Mouse (Mus musculus) embryonic facial prominence, embryonic 11.5 days (tissue): Measurements from ENCODE around the gene 1700037H04Rik. TPM values are rescaled to one million over a fixed set of nuclear protein-coding genes. Genes with fewer than 3 reads are reported as not detected.

Experiments
- ATAC-seq: fragments of 200-750 bp; cut with Nextera tagmentation; replicated peaks from 2 replicates; pipeline ENCODE4 v1.8.0; 2017; ENCODE audit warnings: low read depth; ENCODE audit not compliant: insufficient number of reproducible peaks, low FRiP score, low TSS enrichment
- DNase-seq: peaks from one replicate; pipeline ENCODE4 v3.0.0-alpha.2; 2015; ENCODE audit warnings: low spot score
- H3K27ac ChIP-seq: fragments of 300-500 bp; sonication (generic); replicated peaks from 2 replicates; pipeline ENCODE4 v1.5.1; 2014; ENCODE audit warnings: mild to moderate bottlenecking, low read depth, low read length, control low read depth
- H3K27me3 ChIP-seq: fragments of 300-500 bp; sonication (generic); 2 replicates; pipeline ENCODE4 v1.6.1; 2014; ENCODE audit warnings: mild to moderate bottlenecking, low read length, moderate library complexity, mixed read lengths; ENCODE audit not compliant: control insufficient read depth, insufficient read depth
- H3K36me3 ChIP-seq: fragments of 300-500 bp; sonication (generic); replicated peaks from 2 replicates; pipeline ENCODE4 v1.6.1; 2014; ENCODE audit warnings: low read depth, mild to moderate bottlenecking, low read length, moderate library complexity, mixed read lengths; ENCODE audit not compliant: control insufficient read depth, insufficient read depth
- H3K4me1 ChIP-seq: fragments of 300-500 bp; sonication (generic); 2 replicates; pipeline ENCODE4 v1.6.1; 2014; ENCODE audit warnings: low read length, mixed read lengths; ENCODE audit not compliant: control insufficient read depth, insufficient read depth
- H3K4me2 ChIP-seq: fragments of 300-500 bp; sonication (generic); 2 replicates; pipeline ENCODE4 v1.6.1; 2014; ENCODE audit warnings: low read depth, mild to moderate bottlenecking, control low read depth, low read length, moderate library complexity
- H3K4me3 ChIP-seq: fragments of 300-500 bp; sonication (generic); 2 replicates; pipeline ENCODE4 v1.5.1; 2014; ENCODE audit warnings: low read depth, low read length, control low read depth
- H3K9ac ChIP-seq: fragments of 300-500 bp; sonication (generic); replicated peaks from 2 replicates; pipeline ENCODE4 v1.6.1; 2014; ENCODE audit warnings: mild to moderate bottlenecking, control low read depth, low read length
- H3K9me3 ChIP-seq: fragments of 300-500 bp; sonication (generic); replicated peaks from 2 replicates; pipeline ENCODE4 v1.6.1; 2016; ENCODE audit warnings: mild to moderate bottlenecking, low read length, inconsistent platforms, mixed read lengths; ENCODE audit not compliant: control insufficient read depth
- WGBS: fragments of 180-500 bp; shearing (Covaris S2); extraction: QIAGEN DNeasy Blood & Tissue Kit; methylation state at CpG from one replicate; pipeline ENCODE4 v1.1.7; 2014; 5-methylcytosine and 5-hydroxymethylcytosine counted together
- polyA plus RNA-seq: library from polyadenylated mRNA; unstranded; fragments of >200 nt; fragmentation: Nextera tagmentation; extraction: Ambion mirVana; gene quantifications from 2 replicates; pipeline ENCODE4 v1.2.1, GENCODE M21; 2014

Gene 1700037H04Rik
- polyA plus RNA-seq, 1 experiment from 2014 or later, result 81.2 TPM

GRCm38 (mm10) chr2:131167984-131168383 is 8.1 kb upstream of the 1700037H04Rik start:
- H3K27ac ChIP-seq, result no peak overlapping the region
- DNase-seq (no peak), ATAC-seq (no peak)
- H3K36me3 ChIP-seq, result no peaks in the 10 kb centered on the region
- H3K4me3 ChIP-seq, result no peak overlapping the region
- no peaks in the 10 kb centered on the region for H3K9me3 ChIP-seq
- peaks cover 19% of the 10 kb centered on the region for H3K27me3 ChIP-seq
- H3K4me2 ChIP-seq, result no peak overlapping the region
- no peaks in the 10 kb centered on the region; the same call in 1 of the 2 replicates for H3K4me1 ChIP-seq
- H3K9ac ChIP-seq, result no peak overlapping the region
- 82% methylated on average over 6 of the region's 6 CpGs for WGBS

GRCm38 (mm10) chr2:131166172-131166571 is 6.3 kb upstream of the 1700037H04Rik start:
- H3K4me2 ChIP-seq, result no peak overlapping the region
- no peak for ATAC-seq
- no peak overlapping the region for H3K27ac ChIP-seq
- no peaks in the 10 kb centered on the region for H3K36me3 ChIP-seq
- no peaks in the 10 kb centered on the region for H3K4me1 ChIP-seq
- H3K9ac ChIP-seq, result no peak overlapping the region
- H3K27me3 ChIP-seq, result peaks cover 1% of the 10 kb centered on the region
- no peak for DNase-seq
- WGBS, result 81% methylated on average over 2 of the region's 2 CpGs
- H3K4me3 ChIP-seq, result no peak overlapping the region
- no peaks in the 10 kb centered on the region for H3K9me3 ChIP-seq

- WGBS, result 69% methylated on average over 7 of the region's 7 CpGs
- no peak overlapping the region for H3K4me2 ChIP-seq
- ATAC-seq, result no peak
Observed at GRCm38 (mm10) chr2:131163924-131164323, 4.0 kb upstream of the 1700037H04Rik start.

GRCm38 (mm10) chr2:131160671-131161111 is 810 bp upstream of the 1700037H04Rik start:
- H3K27me3 ChIP-seq, result no peaks in the 10 kb centered on the region
- no peaks in the 10 kb centered on the region for H3K9me3 ChIP-seq
- H3K4me2 ChIP-seq, result peak overlapping the region; percentile 88
- ATAC-seq, result peak; percentile 15; the same call in 1 of the 2 replicates
- WGBS, result under 1% methylated on average over 17 of the region's 17 CpGs
- H3K4me3 ChIP-seq, result peak overlapping the region; percentile 77
- H3K9ac ChIP-seq, result peak overlapping the region; percentile 86
- peaks cover 3% of the 10 kb centered on the region; the same call in 1 of the 2 replicates for H3K4me1 ChIP-seq
- DNase-seq, result peak; percentile 45
- H3K27ac ChIP-seq, result peak overlapping the region; percentile 82
- no peaks in the 10 kb centered on the region for H3K36me3 ChIP-seq

More at GRCm38 (mm10) chr2:131163924-131164323, 4.0 kb upstream of the 1700037H04Rik start:
- Histone ChIP-seq H3K9ac (no peak overlapping the region), H3K4me3 (no peak overlapping the region), H3K36me3 (no peaks in the 10 kb centered on the region), H3K27me3 (no peaks in the 10 kb centered on the region), H3K9me3 (no peaks in the 10 kb centered on the region), H3K27ac (no peak overlapping the region), H3K4me1 (0 out of 2 replicates have a peak, but pooled peaks cover under 1% of the 10 kb centered on the region)
- no peak for DNase-seq

GRCm38 (mm10) chr2:131159491-131159910 is 380 bp downstream of the 1700037H04Rik start:
- 0% methylated on average over 18 of the region's 18 CpGs for WGBS
- peak overlapping the region; percentile 55 for H3K4me2 ChIP-seq
- H3K36me3 ChIP-seq, result no peaks in the 10 kb centered on the region
- DNase-seq (peak; percentile 48), ATAC-seq (peak; percentile 56)
- H3K27me3 ChIP-seq, result no peaks in the 10 kb centered on the region
- H3K9me3 ChIP-seq, result no peaks in the 10 kb centered on the region
- peaks cover 3% of the 10 kb centered on the region; the same call in 1 of the 2 replicates for H3K4me1 ChIP-seq
- peak overlapping the region; percentile 81 for H3K9ac ChIP-seq
- peak overlapping the region; percentile 56 for H3K27ac ChIP-seq
- H3K4me3 ChIP-seq, result peak overlapping the region; percentile 77

- H3K4me1 ChIP-seq, result peaks cover 3% of the 10 kb centered on the region; the same call in 1 of the 2 replicates
- H3K4me2 ChIP-seq, result no peak overlapping the region
- H3K4me3 ChIP-seq, result no peak overlapping the region
- H3K36me3 ChIP-seq, result peaks cover 4% of the 10 kb centered on the region
- H3K9me3 ChIP-seq, result no peaks in the 10 kb centered on the region
- WGBS, result 94% methylated on average over 7 of the region's 7 CpGs
- H3K27ac ChIP-seq, result no peak overlapping the region
- ATAC-seq, result no peak
- no peak overlapping the region for H3K9ac ChIP-seq
- DNase-seq, result no peak
- H3K27me3 ChIP-seq, result no peaks in the 10 kb centered on the region
Observed at GRCm38 (mm10) chr2:131156987-131157386, 2.9 kb downstream of the 1700037H04Rik start.

GRCm38 (mm10) chr2:131154036-131154435 is 5.8 kb downstream of the 1700037H04Rik start:
- no peak overlapping the region for H3K27ac ChIP-seq
- no peak overlapping the region for H3K4me2 ChIP-seq
- DNase-seq, result no peak
- no peaks in the 10 kb centered on the region for H3K27me3 ChIP-seq
- peaks cover 7% of the 10 kb centered on the region for H3K36me3 ChIP-seq
- H3K4me1 ChIP-seq, result peaks cover 3% of the 10 kb centered on the region; the same call in 1 of the 2 replicates
- 93% methylated on average over 4 of the region's 4 CpGs for whole genome bisulfite sequencing
- H3K4me3 ChIP-seq, result no peak overlapping the region
- no peaks in the 10 kb centered on the region for H3K9me3 ChIP-seq
- ATAC-seq, result no peak
- no peak overlapping the region for H3K9ac ChIP-seq

- Histone ChIP-seq H3K9me3 (no peaks in the 10 kb centered on the region), H3K4me3 (no peak overlapping the region), H3K9ac (no peak overlapping the region), H3K36me3 (peaks cover 16% of the 10 kb centered on the region), H3K27ac (no peak overlapping the region), H3K4me1 (no peaks in the 10 kb centered on the region), H3K4me2 (no peak overlapping the region), H3K27me3 (no peaks in the 10 kb centered on the region)
- ATAC-seq (no peak), DNase-seq (no peak)
- WGBS, result 88% methylated on average over 7 of the region's 7 CpGs
Observed at GRCm38 (mm10) chr2:131152166-131152730, 7.6 kb downstream of the 1700037H04Rik start.
